Mouse (Mus musculus) granulocyte monocyte progenitor cell, adult 5-6 weeks (primary cell): ENCODE results near the gene Fbxw11. TPM values are rescaled to one million over a fixed set of nuclear protein-coding genes. Genes with fewer than 3 reads are reported as not detected.

Experiments used
- ATAC-seq: replicated peaks from 2 replicates; pipeline ENCODE4 v1.8.0; 2016; ENCODE audit warnings: mild to moderate bottlenecking, moderate TSS enrichment, inconsistent platforms; ENCODE audit not compliant: poor library complexity, severe bottlenecking
- total RNA-seq, 2 experiments: library from RNA; stranded (forward) in 1 of 2; stranded (reverse) in 1 of 2; fragments of 200-712, 200-1000 nt in 1 of 2; fragments of >200 nt in 1 of 2; fragmentation: Nextera tagmentation in 1 of 2; gene quantifications; 2 replicates each; pipeline ENCODE4 v1.2.3; 2014 to 2017

The Fbxw11 gene
- total RNA-seq, 2 experiments from 2014 or later: 35.4 to 62.0 TPM

DNA sequence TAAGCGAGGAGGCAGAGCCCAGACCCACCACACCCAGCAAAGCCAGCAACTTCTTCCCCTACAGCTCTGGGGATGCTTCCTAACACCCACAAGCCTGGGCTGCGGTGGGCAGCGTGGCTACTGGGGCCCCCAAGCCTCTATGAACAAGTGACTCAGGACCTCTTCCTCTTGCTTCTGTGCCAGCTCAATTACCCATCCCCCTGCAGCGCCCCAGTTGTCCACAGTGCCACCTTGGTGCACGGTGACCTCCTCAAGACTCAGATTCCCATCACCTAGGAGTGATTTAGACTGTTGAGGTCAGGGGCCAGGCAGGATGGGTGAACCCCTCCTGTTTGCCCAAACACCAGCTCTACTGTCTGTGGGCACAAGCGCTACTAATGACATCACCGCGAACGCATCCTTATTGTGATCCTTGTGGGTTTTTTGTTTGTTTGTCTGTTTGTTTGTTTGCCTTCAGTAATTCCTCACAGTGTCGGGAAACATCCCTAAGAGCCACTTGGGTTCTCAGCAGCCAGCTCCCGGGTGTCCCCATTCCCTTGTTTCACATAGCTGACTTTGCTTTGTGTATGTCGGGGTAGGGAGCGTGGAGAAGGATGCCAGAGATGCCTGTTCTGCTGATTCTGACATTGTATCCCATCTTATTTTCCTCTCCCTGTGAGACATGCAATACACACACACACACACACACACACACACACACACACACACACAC lies 19.9 kb upstream of the Fbxw11 start:
- ATAC-seq: no peak

GRCm38 (mm10) chr11:32623236-32623635 lies 19.3 kb upstream of the Fbxw11 start:
- ATAC-seq: no peak

- no peak for ATAC-seq
These were observed 18.6 kb upstream of the Fbxw11 start for GRCm38 (mm10) chr11:32623912-32624311.

GRCm38 (mm10) chr11:32625677-32626076 lies 16.8 kb upstream of the Fbxw11 start:
- peak; percentile 51 for ATAC-seq

- ATAC-seq: no peak
These were observed 16.4 kb upstream of the Fbxw11 start for GRCm38 (mm10) chr11:32626079-32626478.

GRCm38 (mm10) chr11:32627900-32628299 lies 14.6 kb upstream of the Fbxw11 start:
- no peak for ATAC-seq

DNA sequence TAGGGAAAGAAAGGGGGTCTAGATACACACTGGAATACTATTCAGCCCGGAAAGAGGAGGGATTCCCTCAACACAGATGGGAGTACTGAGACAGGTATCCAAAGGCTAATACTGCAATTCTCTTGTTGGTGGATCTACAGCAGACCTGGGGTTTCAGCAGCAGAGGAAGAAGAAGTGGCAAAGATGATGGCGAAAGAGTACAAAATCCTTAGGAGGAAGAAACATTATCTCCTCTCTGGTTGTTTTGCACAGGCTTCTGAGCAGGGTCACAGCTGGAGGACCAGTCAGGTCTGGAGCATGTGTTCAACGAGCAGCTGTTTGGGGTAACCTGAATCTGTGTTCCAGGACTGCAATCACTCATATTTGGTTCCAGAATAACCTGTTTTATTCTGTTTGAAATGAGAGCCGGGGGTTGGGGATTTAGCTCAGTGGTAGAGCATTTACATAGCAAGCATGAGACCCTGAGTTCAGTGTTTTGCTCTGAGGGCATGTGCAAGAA lies 12.8 kb upstream of the Fbxw11 start:
- ATAC-seq: peak; percentile 73

DNA sequence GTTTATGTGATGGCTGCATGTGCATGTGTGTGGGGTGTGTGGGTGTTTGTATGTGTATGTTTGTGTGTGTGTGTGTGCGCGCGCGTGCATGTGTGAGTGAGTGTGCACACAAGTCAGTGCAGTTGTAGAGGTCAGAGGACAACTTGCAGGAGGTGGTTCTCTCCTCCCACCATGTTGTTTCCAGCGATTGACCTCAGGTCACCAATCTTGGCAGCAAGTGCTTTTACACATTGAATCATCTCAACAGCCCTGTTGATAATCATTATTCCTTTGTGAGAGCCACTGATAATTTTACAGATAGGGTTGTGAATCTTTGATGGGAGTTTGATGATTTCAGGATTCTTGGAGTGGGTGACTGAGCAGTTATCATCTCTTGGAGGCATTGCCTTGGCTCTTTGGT lies 9.9 kb upstream of the Fbxw11 start:
- ATAC-seq: no peak

- ATAC-seq: no peak
These were observed 9.0 kb upstream of the Fbxw11 start for GRCm38 (mm10) chr11:32633542-32633941.

- ATAC-seq: no peak
These were observed 8.4 kb upstream of the Fbxw11 start for GRCm38 (mm10) chr11:32634143-32634542.

GRCm38 (mm10) chr11:32634842-32635241 lies 7.7 kb upstream of the Fbxw11 start:
- ATAC-seq: no peak

DNA sequence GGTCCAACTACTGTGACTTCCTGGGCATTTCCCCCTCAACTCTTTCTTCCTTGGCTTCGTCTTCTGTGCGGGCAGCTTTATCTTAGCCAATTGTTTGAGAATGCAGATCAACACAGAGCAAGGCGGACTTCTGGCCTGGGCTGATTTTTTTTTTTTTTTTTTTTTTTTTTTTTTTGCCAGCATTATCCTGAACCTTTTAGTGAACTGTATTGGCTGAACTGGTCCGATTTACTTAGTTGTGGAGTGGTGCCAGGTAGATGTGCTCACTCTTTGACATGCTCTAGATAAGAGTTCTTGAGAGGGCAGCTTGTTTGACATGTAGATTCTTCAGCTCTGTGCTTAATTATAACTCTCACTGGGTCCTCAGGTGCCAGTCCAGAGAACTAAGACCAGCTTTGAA lies 6.2 kb upstream of the Fbxw11 start:
- no peak for ATAC-seq

DNA sequence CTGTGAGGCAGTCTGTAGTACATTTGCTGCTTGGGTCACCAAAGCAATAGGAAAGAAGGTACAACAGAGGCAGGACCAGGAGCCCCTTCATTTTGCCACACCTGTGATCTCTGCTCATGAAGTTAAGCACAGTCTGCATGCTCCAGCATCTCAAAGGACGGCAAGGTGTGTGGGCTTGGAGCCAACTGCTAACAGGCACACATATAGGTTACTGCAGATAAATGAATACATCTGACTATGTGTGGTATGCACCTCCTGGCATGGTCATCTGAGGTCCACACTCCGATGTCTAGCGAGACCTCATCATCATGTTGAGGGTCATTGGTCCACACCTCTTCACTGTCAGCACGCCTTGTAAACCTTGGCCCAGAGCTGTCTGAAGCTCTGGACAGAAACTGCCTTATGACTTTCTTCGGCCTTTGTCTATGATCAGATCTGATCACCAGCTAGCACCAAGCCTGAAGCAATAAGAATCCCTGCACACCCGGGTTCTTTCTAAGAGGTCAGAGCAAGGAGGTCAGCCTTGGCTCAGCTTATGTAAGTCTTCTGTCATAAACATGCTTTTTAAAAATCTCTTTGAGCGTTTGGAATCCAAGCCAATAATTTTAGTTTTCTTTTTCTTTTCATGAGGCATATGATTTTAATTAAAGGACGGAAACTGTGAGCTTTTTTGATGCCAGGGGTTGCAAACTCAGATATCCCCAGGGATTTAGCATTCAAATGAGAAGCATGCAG lies 3.8 kb upstream of the Fbxw11 start:
- ATAC-seq: no peak

DNA sequence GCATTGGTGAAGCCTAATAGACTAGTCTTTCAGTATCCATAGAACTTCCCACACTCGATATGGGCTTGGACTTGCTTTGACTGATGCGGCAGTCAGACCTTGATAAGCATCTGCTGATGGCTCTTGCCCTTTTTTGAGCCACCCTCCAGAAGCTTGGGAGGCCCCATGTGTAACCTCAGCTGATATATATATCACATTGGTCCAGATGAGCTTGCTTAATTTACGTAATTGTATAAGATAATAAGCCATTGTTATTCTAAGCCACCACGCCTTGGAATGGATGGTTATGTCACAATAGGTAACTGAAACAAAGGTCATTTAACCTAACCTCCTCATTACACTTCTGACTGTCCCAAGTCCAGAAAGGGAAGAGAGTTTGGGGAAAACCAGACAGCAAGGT lies 1.9 kb upstream of the Fbxw11 start:
- 0 out of 2 replicates have a peak, but pooled peaks have one; percentile 4 for ATAC-seq

DNA sequence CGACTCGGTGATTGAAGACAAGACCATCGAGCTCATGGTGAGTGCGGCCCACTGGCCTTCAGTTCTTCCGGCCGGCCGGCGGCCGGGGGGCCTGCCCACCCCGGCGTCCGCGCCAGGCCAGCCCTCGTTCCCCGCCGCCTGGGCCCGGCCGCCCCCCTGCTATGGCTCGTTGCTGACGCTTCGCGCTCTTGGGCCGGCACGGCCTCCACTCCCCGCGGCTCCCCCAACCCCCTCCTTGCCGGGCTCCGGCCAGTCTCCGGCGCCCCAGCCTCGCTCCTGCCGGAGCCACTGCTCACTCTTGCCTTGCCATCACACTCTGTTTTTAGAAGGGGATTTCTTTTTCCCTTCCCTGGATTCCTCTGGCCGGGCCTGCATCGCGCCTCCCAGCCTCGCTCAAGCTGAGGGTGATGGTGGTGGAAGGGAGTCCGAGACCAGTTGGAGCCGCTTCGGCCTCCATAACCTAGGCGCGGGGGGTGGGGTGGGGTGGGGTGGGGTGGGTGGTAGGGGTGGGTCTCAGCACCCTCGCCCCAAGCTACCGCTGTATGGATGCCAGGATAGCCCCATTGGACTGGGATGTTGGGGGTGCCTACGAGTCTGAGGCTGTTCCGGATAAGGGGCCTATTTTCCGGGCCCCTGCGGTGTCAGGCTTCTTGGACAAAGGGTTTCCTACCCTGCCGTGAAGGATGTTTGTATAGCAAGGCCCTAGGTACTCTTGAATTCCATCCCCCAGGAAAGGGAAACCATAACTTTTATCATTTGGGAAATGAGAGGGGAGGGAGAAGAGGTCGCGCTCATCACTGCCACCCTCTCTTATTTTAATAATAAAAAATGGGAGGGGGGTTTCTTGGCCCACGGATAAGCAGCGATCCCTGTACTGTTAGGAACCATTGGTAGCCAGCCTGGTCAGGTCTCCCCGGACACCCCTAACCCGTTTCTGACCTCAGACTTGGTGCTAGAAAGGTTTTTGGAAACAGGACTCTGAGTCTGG lies 669 bp downstream of the Fbxw11 start:
- ATAC-seq: no peak

DNA sequence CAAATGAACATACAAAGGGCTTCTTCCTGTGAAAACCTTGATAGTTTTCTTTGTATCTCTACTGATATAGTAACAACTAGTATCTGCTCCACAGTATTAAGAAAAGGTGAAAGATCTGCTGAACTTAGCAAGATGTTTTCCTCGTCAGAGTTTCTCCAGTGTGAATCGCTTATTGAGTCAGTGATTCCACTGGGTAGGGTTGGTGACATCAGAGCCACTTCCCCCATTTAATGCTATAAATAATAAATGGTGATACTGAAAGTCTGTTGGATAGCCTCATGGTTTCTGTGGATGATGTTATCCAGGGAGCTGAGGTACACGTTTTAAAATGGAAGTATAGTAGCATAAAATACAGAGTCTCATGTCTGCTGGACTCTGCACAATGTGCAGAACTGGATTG lies 1.5 kb downstream of the Fbxw11 start:
- ATAC-seq: peak; percentile 39

- ATAC-seq: peak; percentile 48
These were observed 4.7 kb downstream of the Fbxw11 start for GRCm38 (mm10) chr11:32647265-32647664.

GRCm38 (mm10) chr11:32650236-32650749 lies 7.8 kb downstream of the Fbxw11 start:
- peak; percentile 61 for ATAC-seq

- no peak for ATAC-seq
These were observed 8.5 kb downstream of the Fbxw11 start for GRCm38 (mm10) chr11:32650893-32651590.

DNA sequence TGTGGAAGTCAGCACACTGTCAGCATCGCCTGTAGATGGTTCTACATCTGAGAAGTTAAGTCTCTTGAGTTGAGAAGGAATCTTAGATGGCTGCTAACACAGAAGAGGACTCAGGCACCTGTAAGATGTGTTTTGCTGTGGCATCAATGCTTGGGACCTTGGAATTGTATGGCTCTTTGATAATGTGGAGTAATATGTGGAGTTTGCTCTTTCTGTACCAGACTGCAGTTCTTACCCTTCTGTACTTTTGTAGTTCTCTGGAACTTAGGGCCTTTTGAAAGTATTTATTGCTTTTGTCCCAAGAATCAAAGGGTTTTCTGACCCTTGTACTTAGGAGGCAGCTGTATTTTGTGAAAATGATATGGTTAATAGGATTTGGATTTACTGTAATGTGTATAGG lies 9.2 kb downstream of the Fbxw11 start:
- no peak for ATAC-seq
